Mouse (Mus musculus): ENCODE measurements around the gene Tbc1d21. TPM values are rescaled to one million over a fixed set of nuclear protein-coding genes. Genes with fewer than 3 reads are reported as not detected.

Tbc1d21 gene
- polyA plus RNA-seq, 1 experiment from 2014 or later, result not detected

DNA sequence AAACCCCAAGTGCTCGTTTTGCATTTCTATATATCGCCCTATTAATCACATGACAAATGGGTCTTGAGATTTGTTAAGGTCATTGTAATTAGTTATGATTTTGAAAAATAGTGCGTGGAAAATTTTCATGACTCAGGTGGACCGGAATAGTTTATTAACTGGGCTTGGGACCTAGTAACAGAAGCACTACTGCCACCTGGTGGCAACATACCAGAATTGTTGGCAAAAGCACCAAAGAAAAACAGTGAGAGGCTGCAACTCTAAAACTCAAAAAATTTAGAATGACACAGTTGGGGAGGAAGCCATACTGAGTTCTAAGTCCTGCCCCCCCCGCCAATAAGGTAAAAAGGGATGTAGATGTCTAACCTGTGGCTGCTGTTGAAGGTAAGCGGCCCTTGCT is 611 bp downstream of the Tbc1d21 start:
- Histone ChIP-seq H3K27ac (no peak overlapping the region), H3K4me1 (0 out of 2 replicates have a peak, but pooled peaks cover 3% of the 10 kb centered on the region), H3K4me3 (no peak overlapping the region), H3K9ac (no peak overlapping the region), H3K4me2 (no peak overlapping the region), H3K9me3 (no peaks in the 10 kb centered on the region), H3K36me3 (replicated peaks) (no peaks in the 10 kb centered on the region), H3K27me3 (replicated peaks) (no peaks in the 10 kb centered on the region)
- 53% methylated on average over 6 of the region's 6 CpGs for WGBS
- ATAC-seq (replicated peaks), result no peak

DNA sequence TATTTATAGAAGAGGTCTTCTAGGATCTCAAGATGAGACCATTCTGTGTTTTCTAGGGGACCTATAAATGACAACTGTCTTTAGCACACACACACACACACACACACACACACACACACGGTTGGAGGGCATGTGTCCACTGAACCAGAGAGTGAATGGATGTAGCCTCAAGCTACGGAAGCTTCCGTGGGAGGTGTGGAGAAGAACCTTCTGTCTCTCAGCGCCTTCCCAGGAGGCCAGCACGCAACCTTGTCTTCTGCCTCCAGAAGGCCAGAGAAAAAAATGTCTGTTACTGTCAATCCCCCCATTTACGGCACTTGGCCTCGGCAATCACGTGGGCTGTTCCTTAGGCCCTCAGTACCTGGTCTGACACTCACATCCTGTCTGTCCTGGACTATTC is 5.9 kb downstream of the Tbc1d21 start:
- Histone ChIP-seq H3K4me1 (no peaks in the 10 kb centered on the region), H3K27ac (no peak overlapping the region), H3K9me3 (no peaks in the 10 kb centered on the region), H3K4me2 (no peak overlapping the region), H3K9ac (no peak overlapping the region), H3K27me3 (replicated peaks) (no peaks in the 10 kb centered on the region), H3K36me3 (replicated peaks) (no peaks in the 10 kb centered on the region), H3K4me3 (no peak overlapping the region)
- ATAC-seq (replicated peaks), result no peak
- 90% methylated on average over 8 of the region's 8 CpGs for WGBS

DNA sequence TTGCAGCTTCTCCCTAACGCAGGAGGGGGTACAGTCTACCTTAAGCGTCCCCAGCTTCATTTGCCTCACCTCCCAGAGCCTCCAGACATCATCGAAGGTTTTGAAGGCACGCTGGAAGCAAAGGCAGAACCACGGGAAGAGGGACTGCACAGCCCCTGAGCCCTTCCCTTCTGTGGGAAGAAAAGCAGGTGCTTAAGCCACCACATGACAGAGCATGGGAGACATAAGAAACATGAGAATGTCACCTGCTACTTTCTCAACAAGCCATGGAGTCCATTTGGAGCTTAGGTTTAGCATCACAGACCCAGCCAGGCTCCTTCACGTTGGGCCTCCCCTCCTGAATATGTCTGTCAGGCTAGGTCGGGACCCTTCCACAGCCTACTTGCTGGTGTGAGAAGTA is 8.3 kb downstream of the Tbc1d21 start:
- no peaks in the 10 kb centered on the region for H3K9me3 ChIP-seq
- H3K9ac ChIP-seq, result no peak overlapping the region
- H3K4me2 ChIP-seq, result no peak overlapping the region
- no peaks in the 10 kb centered on the region for H3K36me3 ChIP-seq (replicated peaks)
- ATAC-seq (replicated peaks), result no peak
- WGBS, result 81% methylated on average over 7 of the region's 7 CpGs
- H3K4me3 ChIP-seq, result no peak overlapping the region
- no peaks in the 10 kb centered on the region for H3K27me3 ChIP-seq (replicated peaks)
- H3K4me1 ChIP-seq, result no peaks in the 10 kb centered on the region
- no peak overlapping the region for H3K27ac ChIP-seq

DNA sequence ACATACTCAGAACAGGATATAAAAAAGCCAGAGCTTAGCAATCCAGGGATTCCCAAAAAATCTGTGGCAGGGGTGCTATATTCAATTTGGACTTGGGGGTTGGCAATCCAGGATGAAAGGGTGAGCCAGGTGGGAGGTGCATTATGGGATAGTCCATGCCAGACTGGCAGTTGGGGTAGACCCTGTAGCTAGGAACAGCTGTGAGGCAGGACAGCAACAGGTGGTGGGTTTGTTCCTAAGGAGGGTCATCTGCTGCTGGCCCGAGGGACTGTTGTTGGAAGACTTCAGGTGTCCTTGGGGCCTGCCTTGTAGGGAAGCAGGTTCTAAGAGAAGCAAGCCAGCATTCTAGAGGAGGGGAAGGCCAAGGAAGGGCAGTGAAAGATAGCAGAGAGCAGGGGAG is 8.9 kb downstream of the Tbc1d21 start:
- H3K27me3 ChIP-seq (replicated peaks), result no peaks in the 10 kb centered on the region
- 86% methylated on average over 1 of the region's 1 CpGs for WGBS
- H3K9me3 ChIP-seq, result no peaks in the 10 kb centered on the region
- H3K4me3 ChIP-seq, result no peak overlapping the region
- no peaks in the 10 kb centered on the region for H3K4me1 ChIP-seq
- H3K9ac ChIP-seq, result no peak overlapping the region
- no peaks in the 10 kb centered on the region for H3K36me3 ChIP-seq (replicated peaks)
- H3K27ac ChIP-seq, result no peak overlapping the region
- ATAC-seq (replicated peaks), result no peak
- no peak overlapping the region for H3K4me2 ChIP-seq

DNA sequence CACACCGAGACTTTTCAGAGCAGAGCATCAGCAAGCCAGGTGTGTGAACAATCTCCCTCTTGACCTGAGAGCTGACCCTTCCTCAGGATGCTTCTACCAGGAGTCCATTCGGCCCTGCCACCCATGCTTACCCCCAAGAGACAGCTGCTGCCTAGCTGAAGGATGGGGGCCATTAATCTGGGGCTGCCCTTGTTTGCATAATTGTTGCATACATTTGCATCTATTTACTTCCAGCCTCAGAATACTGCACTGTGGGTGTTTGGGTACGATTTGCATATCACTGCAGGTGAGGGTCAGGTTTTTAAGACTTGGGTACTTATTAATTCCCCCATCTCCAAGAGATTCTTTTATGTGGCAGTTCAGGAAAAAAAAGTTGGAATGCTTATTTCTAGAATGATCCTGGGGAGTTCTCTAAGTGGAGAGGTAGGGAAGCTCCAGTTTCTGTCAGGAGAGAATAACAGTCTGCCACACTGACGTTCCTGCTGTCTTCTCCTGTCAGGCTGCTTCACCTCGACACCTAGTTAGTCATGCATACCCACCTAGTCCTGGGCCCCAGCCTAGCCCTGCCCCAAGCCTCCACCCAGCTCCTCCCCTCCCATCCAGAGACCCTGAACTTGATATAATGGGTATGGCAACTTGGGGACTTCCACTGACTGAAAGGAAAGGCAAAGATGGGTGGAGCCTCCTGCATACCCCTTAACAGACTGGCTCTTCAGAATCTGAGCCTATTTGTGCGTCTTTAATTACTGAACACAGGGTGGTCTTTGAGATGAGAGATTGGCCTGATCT is 14.8 kb downstream of the Tbc1d21 start:
- ATAC-seq (replicated peaks), result no peak
- Histone ChIP-seq H3K4me1 (peaks cover 12% of the 10 kb centered on the region; the same call in 1 of the 2 replicates), H3K9me3 (no peaks in the 10 kb centered on the region), H3K27ac (peak overlapping the region; percentile 49; the same call in 1 of the 2 replicates), H3K4me2 (no peak overlapping the region), H3K9ac (no peak overlapping the region), H3K36me3 (replicated peaks) (no peaks in the 10 kb centered on the region), H3K4me3 (no peak overlapping the region), H3K27me3 (replicated peaks) (no peaks in the 10 kb centered on the region)
- WGBS, result 20% methylated on average over 6 of the region's 6 CpGs

DNA sequence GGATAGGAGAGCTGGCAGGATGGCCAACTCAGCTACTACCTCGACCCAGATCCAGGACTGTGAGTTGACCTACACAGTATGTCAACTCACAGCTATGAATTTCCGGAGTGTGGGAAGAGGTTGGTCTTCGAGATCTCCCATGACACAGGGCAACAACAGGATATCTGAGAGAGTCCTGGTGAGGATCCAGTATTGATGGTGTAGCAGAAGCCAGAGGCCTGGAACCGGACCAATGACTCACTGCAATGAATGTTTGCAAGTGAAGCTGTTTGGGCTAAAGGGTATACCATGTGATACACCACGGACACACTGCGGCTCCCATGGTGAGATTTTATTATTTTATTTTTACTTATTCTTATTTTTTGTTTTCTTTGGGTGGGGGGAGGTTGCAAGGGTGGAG is 15.6 kb downstream of the Tbc1d21 start:
- WGBS, result 87% methylated on average over 6 of the region's 6 CpGs
- H3K9ac ChIP-seq, result no peak overlapping the region
- H3K36me3 ChIP-seq (replicated peaks), result no peaks in the 10 kb centered on the region
- no peak overlapping the region for H3K27ac ChIP-seq
- H3K27me3 ChIP-seq (replicated peaks), result no peaks in the 10 kb centered on the region
- H3K4me2 ChIP-seq, result no peak overlapping the region
- H3K9me3 ChIP-seq, result no peaks in the 10 kb centered on the region
- H3K4me3 ChIP-seq, result no peak overlapping the region
- peaks cover 12% of the 10 kb centered on the region; the same call in 1 of the 2 replicates for H3K4me1 ChIP-seq
- no peak for ATAC-seq (replicated peaks)

DNA sequence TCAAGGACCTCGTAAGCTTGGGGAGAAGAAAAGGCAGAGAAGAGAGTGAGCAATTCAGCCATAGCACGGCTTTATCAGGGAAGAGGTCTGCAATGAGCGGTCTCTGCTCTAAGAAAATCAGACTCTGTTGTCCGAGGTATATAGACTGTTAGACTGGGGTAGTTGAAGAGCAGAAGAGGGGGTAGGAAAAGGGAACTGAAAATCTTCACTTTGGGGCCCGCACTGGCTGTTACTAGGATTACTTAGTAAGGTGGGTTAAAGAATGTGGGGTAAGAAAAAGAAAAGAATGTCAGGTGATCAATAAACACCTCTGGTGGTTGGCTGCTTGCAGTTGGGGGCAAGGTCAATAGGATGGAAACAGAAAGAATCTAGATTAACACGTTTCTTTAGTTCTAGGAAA is 17.0 kb downstream of the Tbc1d21 start:
- Histone ChIP-seq H3K27me3 (replicated peaks) (no peaks in the 10 kb centered on the region), H3K27ac (no peak overlapping the region), H3K36me3 (replicated peaks) (no peaks in the 10 kb centered on the region), H3K4me1 (peaks cover 12% of the 10 kb centered on the region; the same call in 1 of the 2 replicates), H3K9ac (no peak overlapping the region), H3K9me3 (no peaks in the 10 kb centered on the region), H3K4me2 (no peak overlapping the region), H3K4me3 (no peak overlapping the region)
- WGBS, result 87% methylated on average over 6 of the region's 6 CpGs
- no peak for ATAC-seq (replicated peaks)

DNA sequence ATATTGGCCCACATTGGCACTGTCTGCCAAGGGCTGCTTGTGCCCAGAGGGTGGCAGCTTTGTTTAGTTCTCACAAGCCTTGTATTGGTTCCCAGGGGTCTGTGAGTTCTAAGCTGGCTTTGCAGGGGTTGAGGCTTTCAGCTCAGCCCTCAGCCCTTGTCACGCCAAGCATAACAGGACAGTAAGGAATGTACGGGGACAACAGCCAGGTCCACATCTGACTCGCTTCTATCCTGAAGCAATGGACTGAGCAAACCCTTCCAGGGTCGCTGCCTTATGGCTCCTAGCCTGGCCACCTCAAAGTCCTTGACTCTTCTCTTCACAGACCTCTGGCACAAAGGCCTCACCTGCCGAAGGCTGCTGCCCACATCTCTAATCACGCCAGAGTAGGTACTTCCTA is 22.5 kb downstream of the Tbc1d21 start:
- Histone ChIP-seq H3K27ac (no peak overlapping the region), H3K4me3 (no peak overlapping the region), H3K9me3 (no peaks in the 10 kb centered on the region), H3K36me3 (replicated peaks) (no peaks in the 10 kb centered on the region), H3K4me2 (no peak overlapping the region), H3K4me1 (peaks cover 5% of the 10 kb centered on the region; the same call in 1 of the 2 replicates), H3K27me3 (replicated peaks) (no peaks in the 10 kb centered on the region), H3K9ac (no peak overlapping the region)
- 87% methylated on average over 6 of the region's 6 CpGs for WGBS
- no peak for ATAC-seq (replicated peaks)

DNA sequence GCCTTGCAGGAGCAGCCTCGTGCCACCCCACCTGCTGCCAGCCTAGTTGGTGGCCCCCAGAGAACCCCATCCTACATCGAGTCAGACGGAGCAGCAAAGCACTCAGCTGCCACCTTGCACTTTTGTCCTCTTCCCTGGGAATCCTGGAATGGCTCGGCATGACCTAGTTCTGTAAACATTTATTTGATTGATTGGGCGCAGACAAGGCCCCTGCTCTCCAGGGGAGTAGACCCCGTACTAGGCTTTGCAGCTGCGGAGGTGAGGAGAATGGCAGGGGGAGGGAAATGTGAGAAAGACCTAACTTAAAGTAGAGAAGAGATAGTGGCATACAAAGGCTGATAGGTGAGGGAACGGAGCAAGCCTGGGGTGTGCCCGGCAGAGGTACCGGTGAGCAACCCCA is 23.8 kb downstream of the Tbc1d21 start:
- Histone ChIP-seq H3K9ac (no peak overlapping the region), H3K27ac (no peak overlapping the region), H3K4me3 (no peak overlapping the region), H3K4me2 (no peak overlapping the region), H3K4me1 (peaks cover 5% of the 10 kb centered on the region; the same call in 1 of the 2 replicates), H3K36me3 (replicated peaks) (no peaks in the 10 kb centered on the region), H3K27me3 (replicated peaks) (no peaks in the 10 kb centered on the region), H3K9me3 (no peaks in the 10 kb centered on the region)
- no peak for ATAC-seq (replicated peaks)
- 54% methylated on average over 10 of the region's 10 CpGs for WGBS

DNA sequence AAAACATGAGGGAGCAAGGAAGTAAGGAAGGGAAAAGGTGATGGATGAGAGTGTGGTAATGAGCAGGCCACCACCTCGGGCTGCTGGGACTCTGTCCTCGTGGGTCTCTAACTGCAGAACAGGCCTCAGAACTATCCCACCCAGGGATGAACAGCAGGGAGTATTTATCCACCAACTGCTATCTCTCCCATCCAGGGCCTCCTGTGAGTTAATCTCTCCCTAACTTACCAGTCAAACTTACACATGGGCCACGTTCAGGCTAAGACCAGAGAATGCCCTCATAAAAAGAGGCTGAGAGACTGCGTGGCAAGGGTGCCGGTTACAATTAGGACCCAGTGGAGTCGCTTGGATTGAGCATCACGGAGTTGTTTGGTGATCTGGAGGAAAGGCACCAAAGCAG is 24.3 kb downstream of the Tbc1d21 start:
- no peaks in the 10 kb centered on the region for H3K36me3 ChIP-seq (replicated peaks)
- H3K9me3 ChIP-seq, result no peaks in the 10 kb centered on the region
- H3K27me3 ChIP-seq (replicated peaks), result no peaks in the 10 kb centered on the region
- no peak overlapping the region for H3K9ac ChIP-seq
- 67% methylated on average over 7 of the region's 7 CpGs for WGBS
- H3K4me1 ChIP-seq, result peaks cover 5% of the 10 kb centered on the region; the same call in 1 of the 2 replicates
- H3K27ac ChIP-seq, result no peak overlapping the region
- no peak overlapping the region for H3K4me2 ChIP-seq
- H3K4me3 ChIP-seq, result no peak overlapping the region
- no peak for ATAC-seq (replicated peaks)

DNA sequence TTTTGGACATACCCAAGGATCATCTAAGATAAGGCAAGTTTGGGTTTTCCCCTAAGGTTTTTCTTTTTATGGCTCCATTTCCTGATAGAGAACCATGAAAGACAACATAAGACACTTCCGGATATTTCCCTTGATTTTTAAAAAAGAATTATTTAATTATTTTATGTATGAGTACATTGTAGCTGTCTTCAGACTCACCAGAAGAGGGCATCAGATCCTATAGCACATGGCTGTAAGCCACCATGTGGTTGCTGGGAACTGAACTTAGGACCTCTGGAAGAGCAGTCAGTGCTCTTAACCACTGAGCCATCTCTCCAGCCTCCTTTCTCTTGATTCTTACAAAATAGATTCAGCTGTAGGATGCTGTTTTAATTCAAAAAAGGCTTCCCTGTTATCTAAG is 28.5 kb downstream of the Tbc1d21 start:
- no peak for ATAC-seq (replicated peaks)
- Histone ChIP-seq H3K4me3 (no peak overlapping the region), H3K27ac (no peak overlapping the region), H3K36me3 (replicated peaks) (no peaks in the 10 kb centered on the region), H3K9me3 (no peaks in the 10 kb centered on the region), H3K27me3 (replicated peaks) (no peaks in the 10 kb centered on the region), H3K4me1 (peaks cover 5% of the 10 kb centered on the region; the same call in 1 of the 2 replicates), H3K4me2 (no peak overlapping the region), H3K9ac (no peak overlapping the region)
- WGBS, result 85% methylated on average over 1 of the region's 1 CpGs

DNA sequence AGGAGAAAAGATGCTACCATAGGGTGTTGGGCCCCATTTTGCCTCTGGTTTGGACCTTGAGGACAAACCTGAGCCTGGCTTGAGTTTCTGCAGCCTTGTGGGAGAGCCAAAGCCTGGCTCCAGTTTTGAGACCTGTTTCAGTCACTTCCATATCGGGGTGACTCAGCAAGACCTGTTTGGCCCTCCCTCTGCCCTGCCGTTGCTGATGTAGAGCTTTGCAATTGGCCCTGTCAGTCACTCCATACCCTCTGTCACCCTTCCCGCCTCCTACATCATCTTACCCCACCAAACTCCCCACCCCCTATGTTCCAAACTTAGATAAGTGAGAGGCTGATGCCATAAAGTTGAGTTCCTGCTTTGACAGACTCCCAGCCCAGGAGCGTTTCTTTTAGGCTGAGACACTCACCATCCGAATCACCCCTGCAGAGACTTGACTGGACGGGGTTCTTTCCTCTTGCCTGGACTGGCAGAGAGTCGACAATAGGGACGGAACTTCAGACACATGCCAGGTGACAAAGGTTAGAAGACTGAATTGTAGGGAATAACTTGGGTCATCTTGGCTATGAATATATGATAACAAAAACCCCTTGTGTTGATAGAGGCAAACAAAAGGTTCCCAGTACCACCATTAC is 33.5 kb downstream of the Tbc1d21 start:
- H3K9ac ChIP-seq, result no peak overlapping the region
- no peaks in the 10 kb centered on the region for H3K9me3 ChIP-seq
- ATAC-seq (replicated peaks), result no peak
- no peaks in the 10 kb centered on the region for H3K4me1 ChIP-seq
- H3K4me2 ChIP-seq, result no peak overlapping the region
- no peaks in the 10 kb centered on the region for H3K36me3 ChIP-seq (replicated peaks)
- no peak overlapping the region for H3K4me3 ChIP-seq
- H3K27me3 ChIP-seq (replicated peaks), result no peaks in the 10 kb centered on the region
- 81% methylated on average over 8 of the region's 8 CpGs for WGBS
- H3K27ac ChIP-seq, result no peak overlapping the region

DNA sequence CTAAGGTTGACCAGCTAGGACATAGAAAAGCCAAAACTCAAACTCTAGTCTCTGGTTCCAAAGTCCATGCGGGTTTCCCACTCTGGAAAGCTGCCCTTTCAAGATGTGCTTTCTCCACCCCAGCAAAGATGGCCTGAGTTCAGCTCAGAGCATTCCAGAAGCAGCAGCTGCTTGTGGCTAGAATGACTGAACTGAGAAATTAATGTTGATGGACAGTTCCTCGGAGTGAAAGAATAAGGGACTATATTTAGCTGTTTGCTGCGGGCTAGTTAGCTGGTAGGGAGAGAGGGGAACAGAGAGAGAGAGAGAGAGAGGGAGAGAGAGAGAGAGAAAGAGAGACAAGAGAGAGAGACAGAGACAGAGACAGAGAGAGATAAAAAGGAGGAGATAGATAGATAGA is 39.0 kb downstream of the Tbc1d21 start:
- no peak for ATAC-seq (replicated peaks)
- 76% methylated on average over 3 of the region's 3 CpGs for WGBS
- H3K4me1 ChIP-seq, result peaks cover 13% of the 10 kb centered on the region
- no peaks in the 10 kb centered on the region for H3K27me3 ChIP-seq (replicated peaks)
- no peaks in the 10 kb centered on the region for H3K36me3 ChIP-seq (replicated peaks)
- H3K4me3 ChIP-seq, result no peak overlapping the region
- no peak overlapping the region for H3K27ac ChIP-seq
- no peak overlapping the region for H3K4me2 ChIP-seq
- no peak overlapping the region for H3K9ac ChIP-seq
- no peaks in the 10 kb centered on the region for H3K9me3 ChIP-seq
